Mouse (Mus musculus): Measurements from ENCODE around the gene Ghrl.
"Not testable (repeated sequence)": the region's sequence is repeated elsewhere in the genome, so short reads cannot be mapped to it uniquely, and the experiment has no call there.

The Ghrl gene

GRCm38 (mm10) chr6:113719878-113720277 lies at the start of gene Ghrl:
Gene Ghrl, minus strand, starts transcription at chr6:113719880.
- DNase-seq (ENCODE audit: low read depth, low spot score): no peak

DNA sequence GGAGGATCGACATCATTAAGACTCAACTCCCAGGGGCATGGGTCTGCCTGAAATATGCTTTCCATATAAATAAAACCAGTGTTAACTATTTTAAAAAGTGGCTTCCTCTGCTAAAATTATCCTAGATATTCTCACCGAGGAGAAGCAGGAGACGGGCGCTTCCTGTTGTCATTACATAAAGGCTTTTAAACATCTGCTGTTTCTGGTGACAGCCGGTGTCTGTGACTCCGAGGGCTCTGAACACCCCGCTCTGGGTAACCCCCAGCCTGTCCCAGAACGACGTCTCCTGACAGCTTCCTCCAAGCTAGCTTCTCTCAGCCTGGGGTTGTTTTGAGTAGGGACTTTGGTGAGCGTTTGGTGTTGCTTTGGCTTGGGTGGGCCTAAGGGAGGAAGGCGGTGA lies 49.1 kb upstream of the Ghrl start:
- DNase-seq (ENCODE audit: low read depth, low spot score): no peak

DNA sequence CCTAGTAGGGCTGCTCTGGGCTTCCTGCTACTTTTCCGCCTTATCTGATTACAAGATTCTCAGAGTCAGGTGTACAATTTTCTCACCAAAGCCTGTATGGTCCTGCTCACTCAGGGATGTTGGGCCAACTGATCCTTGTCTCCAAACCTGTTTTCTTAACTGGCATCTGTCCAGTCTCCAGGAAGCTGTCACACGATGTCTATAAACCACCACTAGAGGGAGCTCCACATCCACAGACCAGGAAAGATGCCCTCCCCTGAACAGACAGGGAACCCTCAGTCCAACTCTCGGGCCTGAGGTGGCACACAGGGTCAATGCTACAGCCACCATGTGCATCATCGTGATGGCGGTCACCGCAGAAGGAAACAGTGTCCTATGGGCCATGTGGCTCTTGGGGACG lies 42.0 kb upstream of the Ghrl start:
- peak; percentile 74 for DNase-seq (ENCODE audit: low read depth, low spot score)

DNA sequence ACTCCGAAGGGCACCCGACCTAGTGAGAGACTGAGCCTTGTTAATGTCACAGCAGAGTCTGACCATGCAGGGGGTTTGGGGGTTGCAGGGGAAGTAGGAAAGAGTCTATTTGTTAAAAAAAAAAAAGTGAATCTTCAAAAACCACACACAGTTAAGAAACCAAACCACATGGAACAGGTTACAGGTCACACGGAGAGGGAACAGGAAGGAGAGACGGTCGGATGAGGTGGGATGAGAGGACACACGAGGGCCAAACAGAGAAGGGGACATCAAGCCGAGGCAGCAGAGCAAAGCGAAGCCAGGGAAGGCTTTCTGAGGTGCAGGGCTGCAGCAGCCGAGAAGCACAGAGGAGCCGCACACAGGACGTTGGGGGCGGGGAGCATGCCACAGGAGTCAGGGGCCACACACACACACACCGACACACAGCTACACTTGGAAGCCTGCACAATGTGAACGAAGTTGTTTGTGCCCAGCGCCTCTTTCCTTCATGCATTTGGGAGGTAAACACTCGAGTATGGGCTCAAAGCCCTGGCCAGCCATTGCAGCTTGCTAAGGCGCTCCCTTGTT lies 29.5 kb upstream of the Ghrl start:
- DNase-seq (ENCODE audit: low read depth, low spot score): peak; percentile 14

DNA sequence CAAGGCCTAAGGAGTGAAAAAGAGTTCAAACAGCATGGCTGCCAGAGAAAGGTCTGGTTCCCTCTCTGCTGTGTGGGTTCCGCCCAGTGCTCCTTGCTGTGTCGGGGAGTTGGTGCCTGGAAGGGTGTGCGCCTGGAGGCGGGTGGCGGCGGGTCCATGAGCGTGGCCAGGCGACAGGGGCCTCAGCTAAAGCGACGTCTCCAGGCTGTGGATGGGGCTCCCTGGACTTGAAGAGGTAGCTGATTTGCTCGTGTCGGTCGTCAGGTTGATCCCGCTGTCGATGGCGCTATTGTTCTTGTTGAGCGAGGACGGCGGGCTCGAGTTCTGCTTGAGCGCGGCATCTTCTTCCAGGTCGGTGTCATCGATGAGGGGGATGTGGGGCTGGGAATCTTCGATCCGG lies 28.7 kb upstream of the Ghrl start:
- peak; percentile 76 for DNase-seq (ENCODE audit: low read depth, low spot score)

GRCm38 (mm10) chr6:113747284-113747683 lies 27.6 kb upstream of the Ghrl start:
- peak; percentile 7 for DNase-seq (ENCODE audit: low read depth, low spot score)

DNA sequence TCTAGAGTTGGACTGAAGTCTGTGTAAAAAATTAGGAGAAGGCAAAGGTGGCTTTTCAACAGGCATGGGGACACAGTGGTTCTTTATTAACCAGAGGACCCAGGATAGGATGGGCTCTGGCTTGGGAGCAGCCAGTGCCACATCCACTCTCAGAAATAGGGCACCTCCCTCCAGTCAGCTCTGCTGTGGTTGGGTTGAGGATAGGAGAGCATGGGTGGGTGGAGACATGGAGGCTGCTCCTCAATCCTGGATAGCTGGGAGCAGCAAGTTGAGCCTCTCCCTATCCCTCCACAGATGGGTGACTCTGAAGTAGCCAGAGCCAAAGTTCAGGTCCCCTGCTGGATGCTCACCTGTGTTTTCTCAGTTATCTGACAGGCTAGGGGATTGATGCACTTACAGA lies 25.4 kb upstream of the Ghrl start:
- DNase-seq (ENCODE audit: low read depth, low spot score): no peak

DNA sequence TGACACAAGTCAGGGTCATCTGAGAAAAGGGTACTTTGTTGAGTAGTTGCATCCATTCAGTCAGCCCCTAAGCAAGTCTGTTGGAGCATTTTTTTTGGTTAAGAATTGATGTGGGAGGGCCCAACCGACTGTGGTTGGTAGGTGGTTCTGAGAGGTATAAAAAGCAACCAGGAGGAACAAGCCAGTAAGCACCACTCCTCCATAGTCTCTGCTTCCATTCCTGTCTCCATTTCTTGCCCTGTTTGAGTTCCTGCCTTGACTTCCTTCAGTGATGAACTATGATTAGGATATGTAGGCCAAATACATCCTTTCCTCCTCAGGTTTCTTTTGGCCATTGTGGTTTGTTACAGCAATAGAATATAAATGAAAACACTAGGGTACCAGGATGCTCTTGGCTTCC lies 23.4 kb upstream of the Ghrl start:
- DNase-seq (ENCODE audit: low read depth, low spot score): no peak

DNA sequence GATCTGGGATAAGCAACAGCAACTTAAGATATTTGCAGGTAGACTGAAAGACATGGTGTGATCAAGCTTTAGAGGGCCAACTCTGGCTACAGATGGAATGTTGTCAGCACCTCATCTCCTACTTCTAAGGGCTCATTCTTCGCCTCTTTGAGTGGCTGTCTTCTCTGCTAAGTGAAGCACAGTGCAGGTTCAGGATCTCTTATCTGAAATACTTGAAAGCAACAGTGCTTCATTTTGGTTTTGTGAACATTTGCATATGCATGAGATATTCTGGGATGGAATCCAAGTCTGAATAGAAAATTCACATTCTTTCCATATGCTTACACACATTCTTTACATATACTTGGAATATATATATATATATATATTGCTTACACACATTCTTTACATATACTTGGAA lies 22.6 kb upstream of the Ghrl start:
- DNase-seq (ENCODE audit: low read depth, low spot score): no peak

DNA sequence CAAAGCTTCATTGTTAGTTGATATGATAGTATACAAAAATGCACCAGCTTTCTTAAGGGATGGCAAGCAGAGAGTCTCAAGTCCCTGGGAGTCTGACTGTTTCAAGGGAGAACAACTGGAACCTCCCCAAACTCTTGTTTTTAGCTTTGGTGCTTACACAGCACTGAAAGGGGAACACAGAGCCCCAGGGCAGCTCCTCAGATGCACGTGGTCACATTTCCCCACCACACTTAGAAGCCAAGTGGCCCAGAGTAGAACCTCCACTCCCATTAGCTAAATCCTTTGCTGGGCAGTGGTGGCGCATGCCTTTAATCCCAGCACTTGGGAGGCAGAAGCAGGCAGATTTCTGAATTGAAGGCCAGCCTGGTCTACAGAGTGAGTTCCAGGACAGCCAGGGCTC lies 21.7 kb upstream of the Ghrl start:
- no peak for DNase-seq (ENCODE audit: low read depth, low spot score)

DNA sequence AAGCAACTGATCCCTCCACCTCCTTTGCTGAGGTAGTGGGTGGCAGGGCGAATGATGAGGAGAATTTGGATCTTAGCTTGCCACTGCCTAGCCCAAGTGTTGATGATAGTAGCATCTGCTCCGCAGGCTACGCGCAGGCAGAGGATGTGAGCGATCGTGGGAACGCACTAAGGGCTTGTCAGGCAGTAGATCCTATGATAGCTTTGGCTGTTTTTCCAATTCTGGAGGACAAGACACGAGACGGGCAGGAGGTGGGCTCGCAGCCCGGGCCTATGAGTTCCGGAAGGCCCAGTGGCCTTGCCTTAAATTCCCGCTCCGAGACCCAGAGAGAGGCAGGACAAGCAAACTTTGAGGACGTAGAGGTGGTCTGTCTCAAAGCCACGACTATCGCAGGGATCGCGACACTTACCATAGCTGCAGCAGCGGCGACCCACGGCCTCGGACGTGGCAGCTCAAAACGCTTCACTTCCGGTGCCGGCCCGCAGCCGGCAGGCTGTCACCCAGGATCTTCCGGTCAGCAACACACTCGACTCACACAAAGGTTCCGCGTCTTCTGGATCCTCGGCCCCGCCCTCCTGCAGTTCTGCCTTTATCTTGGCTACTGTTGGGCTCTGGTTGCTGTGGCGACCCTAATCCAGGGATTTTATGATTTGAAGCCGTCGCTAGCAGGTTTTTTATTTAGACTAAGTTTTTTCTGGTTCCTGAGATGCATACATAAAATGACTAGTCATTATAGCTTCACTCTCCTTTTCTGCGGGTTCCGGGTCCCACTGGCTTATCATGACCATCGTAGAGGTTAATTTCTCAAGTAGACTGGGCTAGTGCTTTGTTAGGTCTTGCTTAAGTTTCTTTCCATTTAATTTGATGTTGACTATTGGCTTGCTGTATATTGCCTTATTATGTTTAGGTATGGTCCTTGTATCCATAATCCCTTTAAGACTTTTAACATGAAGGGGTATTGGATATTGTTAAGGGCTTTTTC lies 20.8 kb upstream of the Ghrl start, which contains the start of gene Sec13:
Gene Sec13 (minus strand): TSS at position 508 of the 982 bp plus-strand sequence.
- peak; percentile 94 for DNase-seq (ENCODE audit: low read depth, low spot score)

- DNase-seq (ENCODE audit: low read depth, low spot score): no peak
Measured at GRCm38 (mm10) chr6:113737318-113738046, 17.8 kb upstream of the Ghrl start.

DNA sequence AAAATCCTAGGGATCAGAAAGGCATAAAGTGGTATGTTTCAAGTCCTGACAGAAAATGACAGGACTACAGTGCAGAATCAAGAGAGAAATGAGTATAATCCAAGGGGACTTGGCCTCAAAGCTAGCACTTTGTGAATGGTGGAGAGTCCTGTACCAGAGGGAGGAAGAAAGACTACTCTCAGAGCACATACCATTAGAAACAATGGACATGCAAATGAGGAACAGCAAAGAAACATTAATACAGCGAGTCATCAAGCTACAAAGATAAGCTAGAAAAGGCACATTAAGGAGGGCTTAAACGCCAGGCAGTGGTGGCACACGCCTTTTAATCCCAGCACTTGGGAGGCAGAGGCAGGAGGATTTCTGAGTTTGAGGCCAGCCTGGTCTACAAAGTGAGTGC lies 11.6 kb upstream of the Ghrl start:
- no peak for DNase-seq (ENCODE audit: low read depth, low spot score)

DNA sequence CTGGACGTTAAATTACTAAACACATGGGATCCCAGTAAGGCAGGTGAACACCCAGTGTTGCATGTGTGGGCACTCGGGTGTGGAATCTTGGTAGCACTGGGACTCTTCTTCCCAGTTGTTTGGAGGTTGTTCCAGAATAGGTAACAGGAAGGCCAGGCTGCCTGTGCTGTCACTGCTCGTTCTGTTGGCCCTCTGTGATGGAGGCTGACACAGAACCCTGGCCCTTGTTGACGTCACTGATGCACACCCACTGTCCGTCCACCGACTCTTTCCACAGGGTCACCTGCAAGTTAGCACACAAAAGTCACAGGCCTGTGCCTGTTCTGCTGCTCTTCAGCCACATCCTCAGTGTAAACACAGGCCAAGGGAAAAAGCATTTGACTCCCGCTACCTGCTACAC lies 8.5 kb upstream of the Ghrl start:
- no peak for DNase-seq (ENCODE audit: low read depth, low spot score)

GRCm38 (mm10) chr6:113721061-113721460 lies 1.4 kb upstream of the Ghrl start:
- DNase-seq (ENCODE audit: low read depth, low spot score): no peak

GRCm38 (mm10) chr6:113717541-113717940 lies 2.1 kb downstream of the Ghrl start:
- DNase-seq (ENCODE audit: low read depth, low spot score): no peak

DNA sequence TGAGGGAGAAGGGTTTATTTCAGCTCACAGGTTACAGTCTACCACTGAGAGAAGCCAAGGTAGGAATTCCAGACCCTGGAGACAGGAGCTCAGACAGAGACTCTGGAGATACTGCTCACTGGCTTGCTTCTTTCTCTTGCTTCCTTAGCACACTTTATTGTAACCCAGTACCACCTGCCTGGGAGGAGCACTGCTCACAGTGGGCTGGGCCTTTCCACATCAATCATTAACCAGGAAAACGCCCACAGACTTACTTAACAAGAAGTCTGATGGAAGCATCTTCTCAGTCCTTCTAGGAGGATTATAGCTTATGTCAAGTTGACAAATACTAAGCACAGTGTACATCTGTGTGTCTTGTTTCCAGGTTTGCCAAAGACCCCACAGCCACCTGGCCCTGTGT lies 4.9 kb downstream of the Ghrl start:
- peak; percentile 18 for DNase-seq (ENCODE audit: low read depth, low spot score)

DNA sequence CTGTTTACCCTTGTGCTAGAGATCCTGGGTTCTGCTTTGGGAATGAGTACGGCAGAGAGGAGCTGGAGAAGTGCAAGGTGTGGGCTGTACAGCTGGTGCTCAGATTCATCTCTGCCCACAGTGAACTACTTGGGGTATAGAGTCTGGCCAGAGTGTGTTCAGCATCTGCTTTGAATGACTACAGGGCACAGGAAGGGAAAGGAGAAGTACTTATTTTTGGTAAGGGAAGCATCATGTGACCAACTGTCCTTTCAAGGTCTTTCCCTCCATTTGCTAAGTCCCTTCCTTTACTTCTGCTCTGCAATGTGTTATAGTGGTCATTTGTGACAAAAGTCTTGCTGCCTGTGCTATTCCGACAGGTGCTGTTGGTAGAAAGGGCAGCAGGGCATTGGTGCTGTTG lies 5.4 kb downstream of the Ghrl start:
- no peak for DNase-seq (ENCODE audit: low read depth, low spot score)

DNA sequence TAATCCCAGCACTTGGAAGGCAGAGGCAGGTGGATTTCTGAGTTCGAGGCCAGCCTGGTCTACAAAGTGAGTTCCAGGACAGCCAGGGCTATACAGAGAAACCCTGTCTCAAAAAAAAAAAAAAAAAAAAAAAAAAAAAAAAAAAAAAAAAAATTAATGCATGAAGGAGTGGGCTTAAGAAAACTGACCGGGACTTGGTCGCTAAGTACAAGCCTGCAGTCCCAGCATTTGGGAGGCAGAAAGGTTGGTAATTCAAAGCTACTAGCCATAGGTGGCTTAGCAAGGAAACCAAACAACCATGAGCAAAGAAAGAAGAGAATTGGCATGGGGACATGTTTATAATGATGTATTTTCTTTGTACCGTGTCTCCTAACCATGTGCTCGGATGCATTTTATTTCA lies 6.3 kb downstream of the Ghrl start:
- DNase-seq (ENCODE audit: low read depth, low spot score): not testable (repeated sequence)

GRCm38 (mm10) chr6:113712718-113713117 lies 7.0 kb downstream of the Ghrl start:
- no peak for DNase-seq (ENCODE audit: low read depth, low spot score)

DNA sequence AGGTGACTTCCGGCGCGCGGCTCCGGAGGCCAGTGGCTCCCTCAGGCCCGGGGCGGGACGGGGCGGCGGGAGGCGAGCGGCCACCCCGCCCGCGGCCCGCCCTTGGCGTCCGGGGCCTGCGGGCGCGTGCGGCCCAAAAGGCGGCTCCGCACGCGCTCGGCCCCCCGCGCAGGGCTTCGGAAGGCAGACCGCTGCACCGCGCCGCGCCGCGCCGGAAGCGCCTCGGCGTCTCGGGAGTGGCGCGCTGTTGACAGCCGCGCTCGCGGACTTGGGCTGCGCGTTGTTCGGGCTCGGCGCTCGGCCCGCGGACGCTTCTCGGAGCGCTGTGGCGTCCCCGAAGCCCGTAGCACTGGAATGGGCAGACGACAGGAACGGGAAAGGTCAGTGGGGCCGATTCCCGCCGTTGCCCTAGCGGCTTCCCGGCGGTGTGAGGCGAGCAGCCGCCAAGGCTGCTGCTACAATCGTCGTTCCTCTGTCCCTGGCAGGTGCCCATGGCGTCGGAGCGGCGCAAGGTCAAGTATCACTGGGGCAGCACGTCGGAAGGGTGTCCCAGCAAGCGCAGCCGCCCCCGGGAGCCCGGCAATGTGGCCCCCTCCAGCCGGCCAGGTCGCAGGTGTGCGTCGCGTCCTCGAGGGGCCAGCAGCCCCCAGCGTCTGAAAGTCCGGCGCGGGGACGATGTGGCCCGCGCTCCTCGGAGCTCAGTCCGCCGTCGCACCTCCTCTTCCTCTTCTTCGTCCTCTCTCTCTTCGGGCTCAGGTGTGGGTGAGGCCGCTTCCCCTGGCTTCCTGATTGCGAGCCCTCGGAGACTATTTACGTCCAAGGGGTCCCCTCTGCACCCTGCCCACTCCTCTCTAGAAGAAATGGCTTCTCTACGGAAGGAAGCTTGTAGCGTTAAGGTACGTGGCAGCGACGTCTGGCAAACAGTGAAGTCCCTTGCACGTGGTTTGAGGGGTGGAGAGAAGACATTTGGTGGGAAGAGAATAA lies 22.2 kb downstream of the Ghrl start:
- DNase-seq (ENCODE audit: low read depth, low spot score): peak; percentile 57

Measured in R1 (cell line).